Mouse (Mus musculus): ENCODE measurements at regions not wholly inside any gene's neighbourhood (a gene's known extent, or its start where the extent isn't known, plus 50 kb on each side); places are given as distances from the start of the nearest gene placed in this dataset.

GRCm38 (mm10) chr13:82187196-82187595 is 404.3 kb downstream of the Cetn3 start:
- Histone ChIP-seq H3K4me2 (replicated peaks; ENCODE audit: low read depth, low read length) (no peak overlapping the region), H3K27me3 (ENCODE audit: control insufficient read depth, insufficient read depth, low read length) (no peaks in the 10 kb centered on the region), H3K9ac (ENCODE audit: low read depth, low read length) (no peak overlapping the region), H3K9me3 (ENCODE audit: control insufficient read depth, low read length) (peaks cover 4% of the 10 kb centered on the region; the same call in 1 of the 2 replicates), H3K4me1 (ENCODE audit: control insufficient read depth, insufficient read depth, low read length) (no peaks in the 10 kb centered on the region), H3K36me3 (ENCODE audit: control insufficient read depth, insufficient read depth, low read length) (no peaks in the 10 kb centered on the region), H3K4me3 (ENCODE audit: low read length) (no peak overlapping the region), H3K27ac (ENCODE audit: low read depth, low read length) (no peak overlapping the region)
- no peak for ATAC-seq (ENCODE audit: low FRiP score, low TSS enrichment)

DNA sequence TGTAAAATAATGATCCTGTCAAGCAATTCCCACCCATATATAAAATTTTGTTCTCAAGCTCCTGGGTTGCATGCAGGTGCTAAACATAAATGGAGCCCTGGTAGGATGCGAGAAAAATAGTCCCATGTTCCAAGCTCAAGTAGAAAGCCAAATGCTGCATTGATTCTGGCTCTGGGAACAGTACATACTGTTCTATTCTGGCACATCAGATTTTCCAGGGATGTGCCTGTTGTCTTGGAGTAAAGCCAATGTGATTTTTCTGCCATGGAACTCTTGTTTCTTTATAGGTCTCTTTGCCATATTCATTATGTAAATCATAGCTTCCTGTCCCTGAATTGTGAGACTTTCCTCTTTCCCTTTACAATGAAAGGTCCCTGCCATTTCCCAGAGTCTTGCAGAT is 417.9 kb downstream of the Cetn3 start:
- Histone ChIP-seq H3K9ac (ENCODE audit: low read depth, low read length) (no peak overlapping the region), H3K9me3 (ENCODE audit: control insufficient read depth, low read length) (no peaks in the 10 kb centered on the region), H3K27me3 (ENCODE audit: control insufficient read depth, insufficient read depth, low read length) (no peaks in the 10 kb centered on the region), H3K4me3 (ENCODE audit: low read length) (no peak overlapping the region), H3K4me1 (ENCODE audit: control insufficient read depth, insufficient read depth, low read length) (no peaks in the 10 kb centered on the region), H3K4me2 (replicated peaks; ENCODE audit: low read depth, low read length) (no peak overlapping the region), H3K36me3 (ENCODE audit: control insufficient read depth, insufficient read depth, low read length) (no peaks in the 10 kb centered on the region), H3K27ac (ENCODE audit: low read depth, low read length) (no peak overlapping the region)
- 94% methylated on average over 1 of the region's 1 CpGs for WGBS
- no peak for ATAC-seq (ENCODE audit: low FRiP score, low TSS enrichment)

DNA sequence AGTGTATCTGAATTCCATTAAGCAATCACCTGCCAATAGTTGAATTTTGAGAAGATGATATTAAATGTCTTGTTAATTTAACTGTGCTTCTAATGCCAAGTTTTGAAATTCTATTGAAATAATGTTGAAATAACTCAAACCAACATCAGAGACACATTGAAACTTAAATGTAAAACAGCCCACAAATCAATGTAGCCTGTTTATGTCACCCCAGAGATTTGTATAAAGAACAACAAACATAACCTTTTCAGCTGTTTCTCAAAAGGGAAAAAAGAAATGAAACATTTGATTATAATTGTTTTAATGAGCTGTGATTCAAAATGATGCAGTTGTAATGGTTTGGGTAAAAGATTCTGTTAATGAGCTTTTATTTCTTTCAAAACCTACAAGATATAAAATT is 442.6 kb downstream of the Cetn3 start:
- Histone ChIP-seq H3K4me3 (ENCODE audit: low read length) (no peak overlapping the region), H3K27me3 (ENCODE audit: control insufficient read depth, insufficient read depth, low read length) (no peaks in the 10 kb centered on the region), H3K9me3 (ENCODE audit: control insufficient read depth, low read length) (no peaks in the 10 kb centered on the region), H3K36me3 (ENCODE audit: control insufficient read depth, insufficient read depth, low read length) (no peaks in the 10 kb centered on the region), H3K9ac (ENCODE audit: low read depth, low read length) (no peak overlapping the region), H3K4me1 (ENCODE audit: control insufficient read depth, insufficient read depth, low read length) (no peaks in the 10 kb centered on the region), H3K4me2 (replicated peaks; ENCODE audit: low read depth, low read length) (no peak overlapping the region), H3K27ac (ENCODE audit: low read depth, low read length) (no peak overlapping the region)
- no peak for ATAC-seq (ENCODE audit: low FRiP score, low TSS enrichment)

- Histone ChIP-seq H3K4me1 (ENCODE audit: control insufficient read depth, insufficient read depth, low read length) (no peaks in the 10 kb centered on the region), H3K27ac (ENCODE audit: low read depth, low read length) (no peak overlapping the region), H3K9me3 (ENCODE audit: control insufficient read depth, low read length) (no peaks in the 10 kb centered on the region), H3K4me2 (replicated peaks; ENCODE audit: low read depth, low read length) (no peak overlapping the region), H3K4me3 (ENCODE audit: low read length) (no peak overlapping the region), H3K9ac (ENCODE audit: low read depth, low read length) (no peak overlapping the region), H3K36me3 (ENCODE audit: control insufficient read depth, insufficient read depth, low read length) (no peaks in the 10 kb centered on the region), H3K27me3 (ENCODE audit: control insufficient read depth, insufficient read depth, low read length) (no peaks in the 10 kb centered on the region)
- no peak for ATAC-seq (ENCODE audit: low FRiP score, low TSS enrichment)
- WGBS = 88% methylated on average over 2 of the region's 2 CpGs
Observed at GRCm38 (mm10) chr13:82233901-82234300, 451.0 kb downstream of the Cetn3 start.

DNA sequence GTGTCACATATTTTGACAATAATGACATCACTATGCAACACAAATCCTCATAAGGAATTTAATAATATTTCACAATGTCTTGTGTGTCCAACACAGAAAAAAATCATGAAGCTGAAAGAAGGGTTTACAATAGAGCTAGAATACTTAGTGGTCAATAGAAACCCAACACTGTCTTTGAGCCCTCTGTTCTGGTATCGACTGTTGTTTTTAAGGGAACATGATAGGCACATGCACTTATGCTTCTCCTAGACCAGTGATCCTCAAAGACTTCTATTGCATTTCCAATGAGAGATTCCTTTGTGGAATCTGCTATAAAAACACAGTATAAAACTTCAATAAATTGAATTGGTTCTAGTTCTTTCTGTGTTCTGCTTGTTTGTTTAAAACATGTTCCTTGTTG is 463.4 kb downstream of the Cetn3 start:
- H3K9me3 ChIP-seq (ENCODE audit: control insufficient read depth, low read length) = no peaks in the 10 kb centered on the region
- H3K27me3 ChIP-seq (ENCODE audit: control insufficient read depth, insufficient read depth, low read length) = no peaks in the 10 kb centered on the region
- ATAC-seq (ENCODE audit: low FRiP score, low TSS enrichment) = peak; percentile 46; the same call in 1 of the 2 replicates
- no peak overlapping the region for H3K4me3 ChIP-seq (ENCODE audit: low read length)
- H3K4me2 ChIP-seq (replicated peaks; ENCODE audit: low read depth, low read length) = no peak overlapping the region
- 51% methylated on average over 1 of the region's 1 CpGs for WGBS
- no peaks in the 10 kb centered on the region for H3K36me3 ChIP-seq (ENCODE audit: control insufficient read depth, insufficient read depth, low read length)
- no peak overlapping the region for H3K9ac ChIP-seq (ENCODE audit: low read depth, low read length)
- H3K4me1 ChIP-seq (ENCODE audit: control insufficient read depth, insufficient read depth, low read length) = no peaks in the 10 kb centered on the region
- no peak overlapping the region for H3K27ac ChIP-seq (ENCODE audit: low read depth, low read length)

DNA sequence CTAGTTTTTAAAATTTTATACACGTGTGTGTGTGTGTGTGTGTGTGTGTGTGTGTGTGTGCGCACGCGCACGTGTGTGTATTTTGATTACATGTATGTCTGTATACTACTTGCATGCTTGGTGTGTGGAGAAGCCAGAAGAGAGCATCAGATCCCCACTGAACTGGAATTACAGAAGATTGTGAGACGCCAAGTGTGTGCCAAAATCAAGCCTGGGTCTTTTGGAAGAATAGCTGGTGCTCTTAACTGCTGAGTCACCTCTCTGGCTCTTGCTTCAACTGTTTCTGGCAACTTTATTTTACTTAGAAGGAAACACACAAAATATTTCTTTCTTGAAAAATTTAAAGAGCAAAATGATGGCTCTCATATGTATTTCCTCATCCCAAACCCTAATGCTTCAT is 467.5 kb downstream of the Cetn3 start:
- H3K4me1 ChIP-seq (ENCODE audit: control insufficient read depth, insufficient read depth, low read length) = no peaks in the 10 kb centered on the region
- no peak overlapping the region for H3K27ac ChIP-seq (ENCODE audit: low read depth, low read length)
- no peaks in the 10 kb centered on the region for H3K9me3 ChIP-seq (ENCODE audit: control insufficient read depth, low read length)
- no peaks in the 10 kb centered on the region for H3K36me3 ChIP-seq (ENCODE audit: control insufficient read depth, insufficient read depth, low read length)
- no peak overlapping the region for H3K9ac ChIP-seq (ENCODE audit: low read depth, low read length)
- 91% methylated on average over 6 of the region's 6 CpGs for WGBS
- no peak for ATAC-seq (ENCODE audit: low FRiP score, low TSS enrichment)
- no peak overlapping the region for H3K4me2 ChIP-seq (replicated peaks; ENCODE audit: low read depth, low read length)
- H3K27me3 ChIP-seq (ENCODE audit: control insufficient read depth, insufficient read depth, low read length) = no peaks in the 10 kb centered on the region
- no peak overlapping the region for H3K4me3 ChIP-seq (ENCODE audit: low read length)

- Histone ChIP-seq H3K4me1 (ENCODE audit: control insufficient read depth, insufficient read depth, low read length) (no peaks in the 10 kb centered on the region), H3K9ac (ENCODE audit: low read depth, low read length) (no peak overlapping the region), H3K36me3 (ENCODE audit: control insufficient read depth, insufficient read depth, low read length) (no peaks in the 10 kb centered on the region), H3K9me3 (ENCODE audit: control insufficient read depth, low read length) (no peaks in the 10 kb centered on the region), H3K4me2 (replicated peaks; ENCODE audit: low read depth, low read length) (no peak overlapping the region), H3K27ac (ENCODE audit: low read depth, low read length) (no peak overlapping the region), H3K27me3 (ENCODE audit: control insufficient read depth, insufficient read depth, low read length) (no peaks in the 10 kb centered on the region), H3K4me3 (ENCODE audit: low read length) (no peak overlapping the region)
- 64% methylated on average over 1 of the region's 1 CpGs for WGBS
- ATAC-seq (ENCODE audit: low FRiP score, low TSS enrichment) = peak; percentile 43; the same call in 1 of the 2 replicates
Observed at GRCm38 (mm10) chr13:82258491-82258935, 475.6 kb downstream of the Cetn3 start.

DNA sequence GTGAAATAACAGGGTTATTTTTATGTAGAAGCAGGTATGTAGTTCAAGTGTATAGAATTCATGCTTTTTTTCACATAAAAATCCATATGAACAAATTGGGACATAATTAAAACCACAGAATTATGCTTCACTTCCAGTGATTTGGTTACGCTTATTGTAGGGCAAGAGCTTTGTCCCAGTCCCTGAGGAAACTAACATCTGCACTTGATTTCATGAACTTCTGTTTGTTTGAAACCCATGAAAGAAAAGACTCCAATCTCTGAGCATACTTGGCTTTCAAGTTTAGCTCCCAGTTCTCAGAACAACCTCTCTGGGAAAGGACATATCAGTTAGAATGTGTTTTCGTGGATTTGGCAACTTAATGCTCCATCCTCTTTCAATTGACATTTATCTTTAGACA is 481.4 kb downstream of the Cetn3 start:
- Histone ChIP-seq H3K4me3 (ENCODE audit: low read length) (no peak overlapping the region), H3K36me3 (ENCODE audit: control insufficient read depth, insufficient read depth, low read length) (no peaks in the 10 kb centered on the region), H3K9ac (ENCODE audit: low read depth, low read length) (no peak overlapping the region), H3K27ac (ENCODE audit: low read depth, low read length) (no peak overlapping the region), H3K27me3 (ENCODE audit: control insufficient read depth, insufficient read depth, low read length) (no peaks in the 10 kb centered on the region), H3K9me3 (ENCODE audit: control insufficient read depth, low read length) (no peaks in the 10 kb centered on the region), H3K4me1 (ENCODE audit: control insufficient read depth, insufficient read depth, low read length) (no peaks in the 10 kb centered on the region), H3K4me2 (replicated peaks; ENCODE audit: low read depth, low read length) (no peak overlapping the region)
- no peak for ATAC-seq (ENCODE audit: low FRiP score, low TSS enrichment)
- WGBS = 87% methylated on average over 2 of the region's 2 CpGs

DNA sequence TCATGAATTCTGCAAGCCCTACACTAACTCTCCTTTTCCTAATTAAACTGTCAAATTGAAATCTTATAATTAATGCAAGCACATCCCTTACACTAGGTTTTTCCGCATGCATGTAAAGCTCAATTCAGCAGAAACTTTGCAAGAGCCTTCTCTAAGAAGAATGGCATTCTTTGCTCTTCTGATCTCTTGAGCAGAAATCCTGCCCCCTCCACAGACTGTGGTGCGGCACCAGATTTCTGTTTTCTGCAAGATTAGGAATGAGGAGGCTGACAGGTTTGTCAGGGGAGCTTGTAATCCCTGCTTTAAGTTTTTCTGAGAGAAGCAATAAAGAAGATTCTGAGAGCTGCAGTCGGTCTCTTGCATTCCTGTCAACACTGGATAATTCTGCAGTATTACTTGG is 482.3 kb downstream of the Cetn3 start:
- Histone ChIP-seq H3K9me3 (ENCODE audit: control insufficient read depth, low read length) (no peaks in the 10 kb centered on the region), H3K27ac (ENCODE audit: low read depth, low read length) (no peak overlapping the region), H3K4me3 (ENCODE audit: low read length) (no peak overlapping the region), H3K36me3 (ENCODE audit: control insufficient read depth, insufficient read depth, low read length) (no peaks in the 10 kb centered on the region), H3K4me2 (replicated peaks; ENCODE audit: low read depth, low read length) (no peak overlapping the region), H3K4me1 (ENCODE audit: control insufficient read depth, insufficient read depth, low read length) (no peaks in the 10 kb centered on the region), H3K9ac (ENCODE audit: low read depth, low read length) (no peak overlapping the region), H3K27me3 (ENCODE audit: control insufficient read depth, insufficient read depth, low read length) (no peaks in the 10 kb centered on the region)
- 62% methylated on average over 3 of the region's 3 CpGs for WGBS
- no peak for ATAC-seq (ENCODE audit: low FRiP score, low TSS enrichment)

DNA sequence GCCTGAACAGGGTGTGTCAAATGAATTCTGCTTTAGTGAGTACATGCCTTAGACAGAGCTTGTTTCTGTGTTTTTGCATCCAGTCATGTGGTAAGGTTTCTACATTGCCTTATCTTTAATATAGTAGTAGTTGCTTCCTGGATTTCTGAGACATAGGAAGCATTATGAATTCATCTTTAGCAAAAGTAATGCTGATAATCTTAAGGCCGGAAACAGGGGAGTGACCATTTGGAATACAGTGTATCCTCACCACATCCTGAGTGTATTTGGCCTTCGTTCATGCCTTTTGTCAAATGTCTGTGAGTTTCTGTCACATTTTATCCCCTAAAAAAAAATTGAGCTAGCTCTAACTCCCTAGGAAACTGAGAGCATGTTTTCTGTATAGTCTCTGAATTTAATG is 482.9 kb downstream of the Cetn3 start:
- Histone ChIP-seq H3K27ac (ENCODE audit: low read depth, low read length) (no peak overlapping the region), H3K4me3 (ENCODE audit: low read length) (no peak overlapping the region), H3K36me3 (ENCODE audit: control insufficient read depth, insufficient read depth, low read length) (no peaks in the 10 kb centered on the region), H3K9me3 (ENCODE audit: control insufficient read depth, low read length) (no peaks in the 10 kb centered on the region), H3K9ac (ENCODE audit: low read depth, low read length) (no peak overlapping the region), H3K4me1 (ENCODE audit: control insufficient read depth, insufficient read depth, low read length) (no peaks in the 10 kb centered on the region), H3K4me2 (replicated peaks; ENCODE audit: low read depth, low read length) (no peak overlapping the region), H3K27me3 (ENCODE audit: control insufficient read depth, insufficient read depth, low read length) (no peaks in the 10 kb centered on the region)
- WGBS = 89% methylated on average over 2 of the region's 2 CpGs
- ATAC-seq (ENCODE audit: low FRiP score, low TSS enrichment) = no peak
